Mouse (Mus musculus) spleen, adult 2 months (tissue): ENCODE measurements around the gene Nomo1.

ENCODE experiments used
- CTCF ChIP-seq: fragments of 200-500 bp; IDR thresholded peaks from 2 replicates; pipeline ENCODE4 v1.5.1; 2011; ENCODE audit warnings: mild to moderate bottlenecking, inconsistent platforms; ENCODE audit not compliant: insufficient read depth, insufficient read length, insufficient replicate concordance; ENCODE audit errors: extremely low read depth
- POLR2A ChIP-seq: fragments of 200-500 bp; IDR thresholded peaks from 2 replicates; pipeline ENCODE4 v1.6.1; 2011; ENCODE audit warnings: low read depth, low read length, inconsistent platforms

DNA sequence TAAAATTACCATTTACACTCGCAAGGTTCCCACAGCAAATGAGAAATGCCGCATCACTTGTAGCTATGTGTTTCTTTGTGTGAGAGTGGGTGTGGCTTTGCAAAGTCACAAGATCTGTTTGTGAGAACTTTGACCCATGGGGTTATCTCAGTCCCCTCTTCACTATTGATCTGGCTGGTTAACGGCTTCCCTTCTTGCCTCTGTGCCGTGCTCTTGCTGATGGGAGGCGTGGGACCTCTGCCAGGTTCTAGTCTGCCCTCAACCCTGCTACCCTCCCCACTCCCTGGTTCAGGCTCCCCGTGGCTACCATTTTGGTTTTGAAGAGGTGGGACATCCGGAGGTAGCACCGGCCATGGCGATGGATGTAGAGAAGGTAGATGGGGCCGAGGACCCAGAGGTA lies 4.8 kb upstream of the Nomo1 start:
- TF ChIP-seq POLR2A (no peak), CTCF (no peak)
